Mouse (Mus musculus): ENCODE results near the gene Macrod2.

Gene Macrod2

DNA sequence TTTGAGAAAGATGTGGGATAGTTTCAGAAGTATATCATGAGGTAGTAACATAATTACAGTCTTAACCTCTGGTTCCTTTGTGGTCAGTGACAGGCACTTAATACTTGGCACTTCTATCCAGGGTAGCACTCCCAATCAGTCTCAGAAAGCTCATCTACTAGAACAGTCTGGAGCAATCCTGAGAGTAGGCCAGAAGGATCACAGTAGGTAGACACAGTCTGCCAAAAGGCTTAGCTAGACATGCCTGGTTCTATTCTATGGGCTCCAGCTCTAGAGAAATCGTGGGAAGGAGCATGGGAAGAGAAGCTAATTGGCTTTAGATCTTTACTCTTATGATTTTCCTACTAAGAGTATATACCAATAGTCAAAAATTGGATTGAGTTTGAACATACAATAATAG, 1891.7 kb downstream of the Macrod2 start:
- DNase-seq (ENCODE audit: low read depth in 2 of 2, low spot score in 2 of 2): no peak

DNA sequence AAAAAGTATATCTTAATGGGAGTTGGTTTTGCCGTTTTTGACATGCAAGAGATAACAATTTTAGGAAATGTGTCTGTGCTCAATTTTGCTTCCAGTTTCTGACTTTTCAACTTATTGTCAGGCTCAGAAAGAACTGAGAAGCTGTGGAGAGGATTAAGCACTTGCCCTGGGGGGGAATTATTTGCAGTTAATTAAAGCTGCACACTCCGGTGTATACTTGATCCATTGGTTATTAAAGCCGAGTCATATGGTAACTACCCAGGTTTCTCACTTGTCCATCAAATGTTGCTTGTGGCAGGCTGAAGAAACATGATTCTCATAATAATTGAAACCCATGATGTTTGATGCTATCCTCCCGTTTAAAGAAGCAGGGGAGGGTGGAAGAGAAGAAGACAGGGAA, 1899.7 kb downstream of the Macrod2 start:
- no peak for DNase-seq (ENCODE audit: low read depth in 2 of 2, low spot score in 2 of 2)

DNA sequence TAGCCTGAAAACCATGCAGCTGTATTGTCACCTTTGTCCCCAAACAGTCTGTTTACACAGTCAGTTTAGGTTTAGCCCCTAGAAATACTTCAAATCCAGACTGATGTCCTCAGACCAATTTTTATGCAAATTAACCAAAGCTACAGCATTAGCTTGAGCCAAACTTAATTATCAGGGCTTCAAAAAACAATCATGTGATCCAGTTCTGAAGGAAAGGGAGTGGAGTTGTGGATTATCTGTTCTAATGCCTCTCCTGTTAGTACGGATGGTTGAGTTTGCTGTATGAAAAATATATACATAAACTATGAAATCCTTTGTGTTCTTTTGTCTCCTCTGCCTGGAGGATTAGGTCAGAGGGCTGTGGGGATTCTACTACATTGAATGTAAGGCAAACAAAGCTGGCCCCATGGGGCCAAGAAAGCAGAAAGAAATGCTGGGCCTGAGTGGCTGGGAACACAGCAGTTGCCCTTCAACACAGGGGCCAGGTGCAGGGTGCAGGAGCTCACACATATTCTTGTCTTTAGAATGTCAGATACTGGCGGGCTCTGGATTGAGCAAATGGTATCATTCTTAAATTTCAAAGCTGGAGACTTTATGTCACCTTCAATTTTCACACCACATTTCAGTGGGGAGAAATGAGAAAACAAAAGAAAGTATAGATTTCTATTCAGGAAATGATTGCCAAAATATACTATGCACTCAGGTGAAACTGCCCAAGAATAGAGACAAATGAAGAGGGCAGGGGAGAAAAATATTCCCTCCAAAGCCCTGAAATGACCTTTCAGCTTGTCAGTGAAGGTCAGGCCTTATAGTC, 1908.2 kb downstream of the Macrod2 start:
- DNase-seq (ENCODE audit: low read depth in 2 of 2, low spot score in 2 of 2): no peak

DNA sequence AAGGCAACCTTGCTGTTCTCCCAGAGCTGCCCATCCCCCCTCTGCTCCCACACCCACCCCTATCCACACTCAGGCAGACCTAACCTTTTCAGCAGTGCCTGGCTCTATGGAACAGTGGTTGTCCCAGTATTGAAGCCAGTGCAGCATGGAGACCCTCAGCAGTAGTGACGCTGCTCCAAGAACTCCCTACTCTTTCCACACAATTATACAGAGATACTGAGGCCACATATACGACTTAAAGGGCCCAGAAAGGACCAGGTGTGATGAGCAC, 1908.7 kb downstream of the Macrod2 start:
- DNase-seq (ENCODE audit: low read depth in 2 of 2, low spot score in 2 of 2): no peak

DNA sequence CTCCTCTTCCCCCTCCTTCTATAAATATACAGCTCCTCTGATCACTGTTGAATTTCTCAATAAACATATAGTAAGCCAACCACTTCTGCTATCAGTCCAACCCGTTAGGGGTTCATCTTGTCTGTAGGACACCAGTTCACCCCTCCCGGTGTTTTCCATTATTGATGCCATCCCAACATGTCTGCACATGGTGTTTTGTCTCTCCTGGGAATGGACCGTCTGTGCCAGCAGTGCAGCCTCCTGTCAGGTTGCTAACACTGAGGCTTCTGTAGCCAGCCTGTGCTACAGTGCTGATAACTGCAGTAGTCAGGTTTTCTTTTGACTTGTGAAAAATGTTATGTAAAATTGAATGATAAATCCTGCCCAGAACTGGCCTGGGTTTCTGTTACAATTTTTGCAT, 1928.0 kb downstream of the Macrod2 start:
- no peak for DNase-seq (ENCODE audit: low read depth in 2 of 2, low spot score in 2 of 2)

DNA sequence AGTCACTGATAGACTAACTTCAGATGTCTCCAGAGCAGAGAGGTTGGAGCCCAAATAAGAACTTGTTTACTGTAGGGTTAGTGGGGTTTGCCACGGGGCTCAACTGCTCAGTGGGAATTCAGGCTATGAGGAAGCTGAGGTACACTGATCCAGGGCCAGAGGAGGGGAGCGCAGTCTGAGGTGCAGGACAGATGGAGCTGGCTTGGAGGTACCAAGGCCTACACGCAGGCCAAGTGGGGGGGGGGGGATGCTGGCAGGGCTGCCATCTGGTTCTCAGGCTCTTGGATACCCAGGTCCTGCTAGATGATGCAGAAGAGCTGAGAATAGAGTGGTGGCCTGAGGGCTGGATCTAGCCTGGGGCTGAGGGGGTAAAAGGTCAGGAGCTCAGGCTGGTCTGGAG, 1931.6 kb downstream of the Macrod2 start:
- no peak for DNase-seq (ENCODE audit: low read depth in 2 of 2, low spot score in 2 of 2)

DNA sequence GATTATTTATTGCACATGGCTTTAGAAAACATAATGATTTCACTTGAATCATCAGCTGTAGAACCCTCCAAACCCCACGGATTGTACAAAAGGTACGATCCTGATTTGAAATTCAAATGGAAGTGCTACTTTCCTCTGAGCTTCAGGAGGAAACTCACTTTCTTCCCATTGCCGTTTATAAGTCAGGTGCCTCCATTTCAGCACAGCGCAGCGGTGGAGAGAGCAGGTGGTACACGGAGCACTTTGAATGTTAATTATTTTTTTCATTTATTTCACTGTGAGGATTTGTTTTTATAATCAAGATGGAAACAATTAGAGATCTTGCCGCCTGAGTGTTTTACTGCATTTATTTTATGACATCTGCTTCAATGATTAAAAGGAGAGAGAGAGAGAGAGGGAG, 1934.7 kb downstream of the Macrod2 start:
- no peak for DNase-seq (ENCODE audit: low read depth in 2 of 2, low spot score in 2 of 2)

DNA sequence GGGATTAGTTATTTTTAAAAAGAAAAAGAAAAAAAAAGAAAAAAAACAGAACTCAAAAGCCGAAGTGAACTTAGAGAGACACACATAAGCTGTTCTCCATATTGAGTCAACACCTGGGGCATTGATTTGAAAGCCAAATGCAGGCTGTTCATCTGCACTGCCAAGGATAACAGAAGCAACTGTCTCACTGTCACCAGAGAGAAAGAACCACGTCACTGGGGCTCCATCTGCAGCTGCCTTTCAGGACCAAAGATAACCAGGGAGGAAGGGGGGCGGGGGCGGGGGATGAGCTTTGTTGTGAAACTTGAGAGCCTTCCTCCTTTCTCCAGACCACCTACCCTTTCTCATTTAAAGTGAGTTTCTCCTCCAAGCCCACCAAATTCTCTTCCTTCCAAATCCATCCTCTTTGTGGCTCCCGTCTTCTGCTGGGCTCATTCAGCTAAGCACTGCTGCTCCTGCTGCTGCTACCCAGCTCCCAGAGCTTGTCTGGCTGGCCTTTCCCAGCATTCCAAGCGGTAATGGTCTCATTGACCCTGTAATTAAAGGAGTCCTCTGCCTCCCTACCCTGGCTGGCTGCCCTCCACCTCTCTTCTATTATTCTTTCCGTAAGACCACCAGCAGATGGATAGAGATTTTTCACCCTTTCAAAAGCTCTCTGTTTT, 1939.5 kb downstream of the Macrod2 start:
- no peak for DNase-seq (ENCODE audit: low read depth in 2 of 2, low spot score in 2 of 2)

DNA sequence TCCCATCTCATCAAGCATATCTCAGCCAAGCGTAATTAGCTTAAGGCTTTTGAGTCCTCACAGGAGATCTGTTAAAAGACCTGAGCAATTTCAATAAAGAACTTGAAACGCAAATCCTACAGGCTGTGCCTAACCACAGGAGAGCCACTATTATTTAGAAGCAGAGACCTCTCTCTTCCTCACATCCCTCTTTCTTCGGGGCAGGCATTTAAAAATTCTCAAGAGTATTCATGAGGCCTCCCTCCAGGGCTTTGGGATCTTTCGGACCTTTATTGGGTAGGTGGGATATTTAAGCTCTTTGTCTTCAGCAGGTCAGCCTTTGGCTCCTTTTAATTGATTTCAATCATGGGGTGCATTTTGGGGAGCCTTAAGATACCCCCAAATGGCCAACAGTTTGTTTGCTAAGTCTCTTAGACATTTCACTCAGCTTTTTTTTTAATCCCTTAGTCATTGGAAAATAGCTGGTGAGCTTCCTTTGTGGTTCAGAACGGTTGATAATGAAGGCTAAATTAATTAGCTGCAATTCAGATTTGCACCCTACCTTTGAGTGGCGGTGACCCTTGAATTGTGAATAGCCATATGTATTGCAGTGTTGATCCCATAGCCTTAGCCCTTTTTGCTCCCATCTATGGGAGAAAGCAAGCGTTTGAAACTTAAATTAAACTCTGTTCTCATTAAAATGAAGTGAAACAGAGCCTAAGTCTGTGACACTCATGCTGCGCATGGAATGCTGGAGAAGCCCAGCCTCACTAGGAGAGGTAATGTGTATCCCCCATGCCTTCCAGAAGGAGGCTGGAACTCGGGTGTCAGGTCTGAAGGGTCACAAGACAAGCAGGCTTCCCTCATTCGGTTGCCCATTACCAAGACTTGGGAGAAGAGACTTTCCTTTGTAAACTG, 1940.2 kb downstream of the Macrod2 start:
- no peak for DNase-seq (ENCODE audit: low read depth in 2 of 2, low spot score in 2 of 2)

DNA sequence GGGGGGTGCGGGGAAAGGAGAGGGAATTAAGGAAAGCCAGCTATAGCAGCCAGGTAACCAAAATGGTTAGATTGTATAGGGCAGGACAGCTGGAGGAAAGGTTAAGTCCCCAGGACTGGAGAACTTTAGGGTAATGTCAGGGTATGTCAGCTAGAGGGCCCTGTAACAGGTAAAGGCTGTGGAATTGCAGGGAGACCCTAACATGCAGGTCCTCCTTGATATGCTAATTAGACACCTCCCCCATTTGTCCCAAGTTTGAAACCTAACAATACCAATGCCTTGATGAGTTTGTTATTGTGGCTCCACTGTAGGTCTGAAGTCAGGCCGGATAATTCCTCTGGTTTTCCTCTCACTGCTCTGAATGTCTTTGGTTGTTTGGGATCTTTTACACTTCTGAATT, 1948.9 kb downstream of the Macrod2 start:
- no peak for DNase-seq (ENCODE audit: low read depth in 2 of 2, low spot score in 2 of 2)

DNA sequence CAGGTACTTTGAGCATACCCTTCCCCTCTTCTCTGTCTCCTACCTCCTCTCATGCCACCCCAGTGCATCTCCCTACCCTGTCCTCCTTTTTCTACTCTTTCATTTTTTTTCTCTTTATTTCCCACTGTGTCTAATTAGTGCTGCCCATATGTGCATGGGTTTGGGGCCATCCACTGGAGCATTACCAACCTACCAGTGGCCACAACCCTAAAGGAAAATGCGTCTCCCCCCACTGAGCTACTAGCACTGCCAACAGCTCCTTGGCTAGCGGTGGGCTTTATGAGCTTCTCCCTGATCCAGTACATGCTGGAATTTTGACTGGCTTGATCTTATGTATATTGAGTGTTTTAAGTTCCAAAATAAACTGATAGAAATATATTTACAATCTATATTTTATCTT, 1949.6 kb downstream of the Macrod2 start:
- DNase-seq (ENCODE audit: low read depth in 2 of 2, low spot score in 2 of 2): no peak

DNA sequence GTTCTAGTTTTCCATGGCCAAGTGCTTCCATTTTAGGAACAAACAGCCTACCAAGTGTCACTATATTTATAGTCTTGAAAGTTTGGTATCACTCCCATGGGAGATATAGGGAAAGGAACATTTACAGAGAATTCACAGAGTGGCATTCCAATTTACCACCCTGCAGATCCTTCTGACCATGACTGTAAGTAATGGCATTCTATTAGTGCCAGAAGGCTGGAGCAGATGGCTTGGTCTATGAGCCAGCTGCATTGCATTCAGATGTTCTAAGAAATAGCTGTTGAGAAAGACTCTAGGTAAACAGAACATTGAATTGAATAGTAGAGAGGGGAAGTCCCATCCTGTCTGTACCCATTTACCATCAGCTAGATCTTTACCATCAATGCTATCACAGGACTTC, 1954.7 kb downstream of the Macrod2 start:
- DNase-seq (ENCODE audit: low read depth in 2 of 2, low spot score in 2 of 2): no peak

DNA sequence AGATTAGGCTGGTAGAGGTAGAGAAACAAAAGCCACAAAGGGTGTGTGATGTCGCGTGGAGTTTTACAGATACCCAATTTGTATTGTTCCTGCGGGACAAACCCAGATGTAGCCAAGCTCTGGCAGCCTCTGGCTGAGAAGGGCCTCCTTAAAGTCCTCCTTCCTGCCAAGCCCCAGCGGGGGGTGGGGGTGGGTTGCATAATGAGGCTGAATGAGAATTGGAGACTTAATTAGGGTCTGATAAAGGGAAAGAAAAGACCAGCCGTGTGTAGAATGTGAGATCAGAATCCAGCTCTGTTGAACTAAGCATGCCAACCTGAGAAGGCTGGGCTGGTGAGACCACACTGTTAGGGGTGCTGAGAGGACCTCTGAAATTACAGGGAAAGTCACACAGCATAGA, 1967.8 kb downstream of the Macrod2 start:
- no peak for DNase-seq (ENCODE audit: low read depth in 2 of 2, low spot score in 2 of 2)

DNA sequence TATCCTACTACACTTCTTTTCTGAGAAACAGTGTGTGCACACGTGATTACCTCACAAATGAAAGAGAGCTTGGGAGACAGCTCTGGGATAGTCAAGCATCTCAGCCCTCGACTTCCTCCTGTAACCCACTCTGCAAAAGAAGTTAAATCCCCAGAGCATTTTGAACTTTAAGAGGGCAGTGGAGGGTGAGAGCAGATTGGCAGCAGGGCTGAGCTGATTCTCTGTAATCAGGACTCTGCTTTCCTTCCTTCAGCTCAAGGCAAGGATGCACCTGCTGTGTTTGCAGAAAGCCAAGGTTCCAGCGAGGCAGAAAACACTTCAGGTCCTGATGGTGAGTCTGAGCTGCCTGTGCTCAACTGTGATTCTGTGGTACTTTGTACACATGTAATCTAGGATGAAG, 1978.9 kb downstream of the Macrod2 start:
- DNase-seq (ENCODE audit: low read depth in 2 of 2, low spot score in 2 of 2): no peak

DNA sequence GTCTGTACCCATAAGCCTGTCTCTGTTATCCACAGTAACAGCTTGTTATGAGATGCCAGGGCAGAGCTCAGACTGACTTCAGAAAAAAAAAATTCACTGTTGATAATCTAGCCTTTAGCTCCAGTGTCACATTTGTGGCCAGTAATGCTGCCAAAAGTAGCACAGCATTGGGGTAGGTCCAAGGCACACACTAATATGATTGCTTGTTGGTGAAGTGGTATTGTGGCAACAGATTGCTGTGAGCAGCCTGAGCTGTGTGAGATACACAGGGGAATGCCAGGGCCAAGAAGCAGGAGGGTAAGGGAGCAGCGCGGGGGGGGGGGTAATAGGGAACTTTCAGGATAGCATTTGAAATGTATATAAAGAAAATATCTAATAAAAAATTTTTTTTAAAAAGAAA, 1985.5 kb downstream of the Macrod2 start:
- DNase-seq (ENCODE audit: low read depth in 2 of 2, low spot score in 2 of 2): no peak

DNA sequence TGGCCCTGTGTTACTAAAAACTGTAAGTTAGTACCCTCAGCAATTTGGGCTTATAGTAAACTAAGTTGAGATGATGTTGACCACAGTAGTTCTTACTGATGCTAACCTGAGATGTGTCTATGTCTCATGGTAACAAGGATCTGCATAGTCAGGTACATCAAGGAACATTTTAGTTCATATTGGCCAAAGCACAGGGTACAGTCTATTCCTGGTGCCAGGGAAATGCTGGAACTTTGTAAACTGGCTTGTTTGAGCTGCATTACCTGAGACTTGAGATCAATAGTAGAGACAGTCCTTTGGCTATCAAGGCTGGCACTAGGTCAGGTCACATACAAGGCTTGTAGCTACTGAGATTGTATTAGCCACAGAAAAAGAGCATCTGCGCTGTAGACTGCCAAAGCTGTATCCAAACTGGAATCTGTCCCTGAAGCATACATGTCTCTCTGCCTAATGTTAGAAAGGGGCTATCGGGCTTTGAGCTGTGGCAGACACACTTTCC, 1986.0 kb downstream of the Macrod2 start:
- DNase-seq (ENCODE audit: low read depth in 2 of 2, low spot score in 2 of 2): no peak

DNA sequence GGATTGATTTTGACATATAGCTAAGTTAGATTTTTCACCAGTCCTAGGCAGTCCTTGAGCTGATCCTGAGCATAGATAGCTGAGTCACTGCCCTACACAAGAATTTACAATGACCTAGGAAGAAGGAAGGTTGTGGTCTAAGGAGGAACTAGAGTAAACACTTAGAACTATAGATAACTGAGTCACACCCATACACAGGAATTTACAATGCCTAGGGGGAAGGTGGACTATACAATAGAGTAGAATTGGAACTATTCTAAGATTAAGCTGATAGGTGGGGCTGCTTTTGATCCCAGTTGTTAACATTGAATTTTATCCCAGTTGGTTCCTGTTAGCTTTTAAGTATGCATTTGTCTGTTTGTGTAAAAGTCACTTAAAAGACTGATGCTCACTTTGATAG, 1998.4 kb downstream of the Macrod2 start:
- no peak for DNase-seq (ENCODE audit: low read depth in 2 of 2, low spot score in 2 of 2)

DNA sequence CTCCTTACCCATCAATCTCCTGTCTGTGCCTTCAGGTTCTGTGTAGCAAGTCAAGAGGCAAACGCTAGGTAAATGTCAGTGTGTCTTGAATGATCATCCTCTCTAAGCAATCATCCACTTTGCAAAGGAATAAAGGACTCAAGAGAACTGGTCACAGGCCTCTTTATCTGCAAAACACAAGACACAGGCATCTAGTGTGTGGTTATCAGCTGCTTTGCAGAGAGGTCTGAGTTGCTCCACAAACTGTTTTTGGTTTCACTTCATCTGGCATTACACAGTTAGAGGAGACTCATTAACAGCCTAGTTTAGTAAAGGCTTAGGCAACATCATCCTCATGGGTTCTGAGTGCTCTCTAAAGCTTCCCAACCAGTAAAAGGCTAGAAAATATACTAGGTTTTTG, 2004.4 kb downstream of the Macrod2 start:
- no peak for DNase-seq (ENCODE audit: low read depth in 2 of 2, low spot score in 2 of 2)

DNA sequence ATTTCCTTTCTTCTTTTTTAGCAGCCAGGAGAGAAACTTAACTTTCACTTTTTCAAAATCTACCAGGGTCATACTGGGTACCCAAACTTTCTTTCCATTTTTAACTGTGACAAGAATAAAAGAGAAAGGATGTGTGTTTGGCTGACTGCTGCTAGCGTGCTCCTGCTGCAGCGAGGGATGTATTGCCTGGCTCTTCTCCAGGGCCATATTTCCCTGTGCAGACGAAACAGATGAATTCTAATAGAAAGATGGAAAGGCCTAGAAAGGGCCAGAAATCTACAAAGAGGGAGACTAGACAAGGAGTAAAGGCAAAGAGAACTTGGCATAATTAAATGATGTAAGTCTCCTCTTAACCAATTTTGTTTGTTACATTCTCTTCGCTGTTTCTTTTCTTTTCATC, 2005.7 kb downstream of the Macrod2 start:
- no peak for DNase-seq (ENCODE audit: low read depth in 2 of 2, low spot score in 2 of 2)

DNA sequence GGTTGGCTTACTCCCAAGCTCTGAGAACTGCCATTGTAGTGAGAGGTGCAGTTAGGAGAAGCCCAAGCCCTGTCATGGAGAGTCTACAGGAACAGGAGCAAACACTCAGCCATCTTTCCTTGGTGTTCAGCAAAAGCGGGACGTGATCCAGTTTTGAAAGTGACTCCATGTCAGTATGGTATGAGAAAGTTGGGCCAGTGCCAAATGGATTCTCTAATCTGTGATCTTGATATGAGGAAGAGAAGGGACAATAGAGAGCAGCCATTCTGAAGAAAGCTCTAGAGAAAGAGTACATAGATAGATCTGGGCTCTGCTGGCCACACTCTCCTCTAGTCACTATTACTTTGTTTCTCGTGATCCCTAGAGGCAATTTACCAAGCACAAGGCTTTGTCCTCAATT, 2006.2 kb downstream of the Macrod2 start:
- DNase-seq (ENCODE audit: low read depth in 2 of 2, low spot score in 2 of 2): no peak

DNA sequence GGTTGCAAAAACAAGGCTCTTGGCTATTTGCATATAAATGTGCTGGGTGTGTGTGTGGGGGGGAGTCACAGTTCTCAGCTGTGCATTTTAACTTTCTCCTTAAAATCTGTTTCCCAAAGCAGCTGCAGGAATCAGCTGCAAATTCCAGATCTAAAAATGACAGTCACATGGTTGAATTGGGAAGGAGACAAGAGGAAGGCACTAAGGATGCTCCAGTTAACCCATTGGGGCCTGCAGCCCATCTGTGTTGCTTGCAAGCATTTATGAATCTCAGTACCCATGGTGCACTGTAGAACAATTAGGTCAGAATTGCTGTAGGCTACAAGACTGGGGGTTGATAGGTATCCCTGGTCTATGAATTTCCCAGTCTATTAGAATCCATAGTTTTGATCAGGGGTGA, 2008.3 kb downstream of the Macrod2 start:
- DNase-seq (ENCODE audit: low read depth in 2 of 2, low spot score in 2 of 2): no peak

DNA sequence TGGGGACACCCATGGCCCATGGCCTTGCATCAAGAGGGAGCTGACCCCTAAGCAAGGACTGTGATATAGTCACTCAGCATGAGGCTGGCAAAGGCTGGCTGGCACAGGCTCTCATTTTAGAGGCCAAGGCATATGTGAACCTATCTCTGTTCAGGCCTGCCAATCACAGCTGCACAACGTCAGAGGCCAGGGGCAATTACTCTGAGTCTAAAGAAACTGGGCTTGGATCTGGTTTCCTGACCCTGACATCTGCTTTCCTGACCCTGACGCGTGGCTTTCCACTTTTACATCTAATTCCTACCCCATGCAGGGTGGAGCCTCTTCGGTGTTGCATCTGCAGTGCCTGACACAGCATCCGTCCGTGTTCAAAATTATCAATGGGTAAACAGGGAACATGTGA, 2009.2 kb downstream of the Macrod2 start:
- no peak for DNase-seq (ENCODE audit: low read depth in 2 of 2, low spot score in 2 of 2)

All from CD8-positive naive resting alpha-beta T cell, adult 2 months (primary cell).